Mouse (Mus musculus) splenic B cell, adult 2 months (primary cell): ENCODE data around the gene Gss.
"Not testable (repeated sequence)": the region's sequence is repeated elsewhere in the genome, so short reads cannot be mapped to it uniquely, and the experiment has no call there.

ENCODE experiments used
- DNase-seq: peaks from one replicate; pipeline ENCODE4 v3.0.0-alpha.2; 2011; ENCODE audit warnings: low read depth, low spot score
- H3K27me3 ChIP-seq: 2 replicates; pipeline ENCODE4 v1.6.1; 2012; ENCODE audit warnings: mild to moderate bottlenecking, low read length, moderate library complexity, mixed read lengths; ENCODE audit not compliant: control insufficient read depth, poor library complexity, insufficient read depth, severe bottlenecking
- H3K36me3 ChIP-seq: 2 replicates; pipeline ENCODE4 v1.6.1; 2012; ENCODE audit warnings: mild to moderate bottlenecking, low read length, moderate library complexity, mixed read lengths; ENCODE audit not compliant: control insufficient read depth, poor library complexity, insufficient read depth, severe bottlenecking

The Gss gene

DNA sequence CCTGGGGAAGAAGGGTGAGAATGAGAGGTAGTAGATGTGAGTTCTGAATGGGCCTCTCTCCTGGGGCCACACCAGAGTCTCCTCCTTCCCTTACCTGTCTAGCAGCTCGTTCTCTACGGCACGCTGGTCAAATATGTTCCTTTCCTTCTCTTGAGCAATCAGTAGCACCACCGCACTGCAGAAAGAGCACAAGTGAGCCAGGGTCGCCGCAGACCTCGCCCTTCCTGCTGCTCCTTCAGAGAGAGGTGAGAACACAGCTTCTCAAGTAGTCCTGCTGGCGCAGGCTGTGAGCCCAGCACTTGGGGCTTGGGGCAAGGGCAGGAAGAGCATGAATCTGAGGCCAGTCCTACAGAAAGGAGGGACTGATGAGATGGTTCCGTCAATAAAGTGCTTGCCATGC, 19.6 kb downstream of the Gss start:
- no peaks in the 10 kb centered on the region for H3K27me3 ChIP-seq
- H3K36me3 ChIP-seq: no peaks in the 10 kb centered on the region
- DNase-seq: no peak

DNA sequence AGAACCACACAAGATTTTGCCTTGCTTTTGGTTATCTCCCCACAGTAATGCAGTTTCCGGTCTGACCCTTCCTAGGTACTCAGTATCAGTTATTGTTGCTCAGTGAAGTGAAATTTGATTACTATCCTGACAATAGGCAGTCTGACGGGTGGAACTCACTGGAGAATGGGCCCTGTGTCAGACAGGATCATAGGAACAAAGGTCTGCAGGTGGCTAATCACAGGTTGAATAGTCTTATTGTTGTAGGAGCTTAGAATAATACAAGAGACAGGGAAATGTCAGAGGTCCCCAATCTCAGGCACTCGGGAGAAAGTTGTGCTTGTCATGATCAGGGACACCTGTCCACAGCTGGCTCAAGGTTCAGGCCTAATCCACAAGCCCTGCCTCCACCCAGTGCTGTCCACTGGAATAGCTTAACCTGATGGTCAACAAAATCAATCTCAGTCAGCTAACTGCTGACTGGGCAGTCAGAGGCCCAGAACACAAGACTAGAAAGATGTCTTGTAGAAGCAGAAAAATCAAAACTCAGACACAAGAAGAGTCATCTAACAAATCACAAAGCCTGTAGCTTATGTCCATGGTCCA, 23.3 kb downstream of the Gss start:
- H3K36me3 ChIP-seq: peaks cover 3% of the 10 kb centered on the region; the same call in 1 of the 2 replicates

DNA sequence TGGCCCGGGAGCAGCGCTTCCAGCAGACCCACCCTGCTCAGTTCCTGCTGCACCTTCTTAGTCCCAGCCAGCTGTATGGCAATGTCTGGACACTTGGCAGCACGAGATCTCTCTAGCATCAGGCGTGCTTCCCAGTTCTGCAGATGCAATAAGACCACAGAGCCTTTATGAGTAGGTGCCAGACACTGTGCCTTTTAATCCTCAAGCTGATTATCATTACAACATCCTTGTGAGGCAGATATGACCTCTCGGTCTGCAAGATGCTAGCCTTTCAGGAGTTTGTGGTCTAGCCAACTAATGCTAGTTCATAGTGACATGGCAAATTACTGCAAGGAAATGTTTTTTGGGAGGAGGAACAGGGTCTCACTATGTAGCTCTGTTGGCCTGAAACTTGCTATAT, 24.9 kb downstream of the Gss start:
- Histone ChIP-seq H3K27me3 (no peaks in the 10 kb centered on the region), H3K36me3 (peaks cover 3% of the 10 kb centered on the region; the same call in 1 of the 2 replicates)
- DNase-seq: no peak

More for the DNA sequence above, 23.3 kb downstream of the Gss start:
- DNase-seq: no peak
- H3K27me3 ChIP-seq: no peaks in the 10 kb centered on the region

DNA sequence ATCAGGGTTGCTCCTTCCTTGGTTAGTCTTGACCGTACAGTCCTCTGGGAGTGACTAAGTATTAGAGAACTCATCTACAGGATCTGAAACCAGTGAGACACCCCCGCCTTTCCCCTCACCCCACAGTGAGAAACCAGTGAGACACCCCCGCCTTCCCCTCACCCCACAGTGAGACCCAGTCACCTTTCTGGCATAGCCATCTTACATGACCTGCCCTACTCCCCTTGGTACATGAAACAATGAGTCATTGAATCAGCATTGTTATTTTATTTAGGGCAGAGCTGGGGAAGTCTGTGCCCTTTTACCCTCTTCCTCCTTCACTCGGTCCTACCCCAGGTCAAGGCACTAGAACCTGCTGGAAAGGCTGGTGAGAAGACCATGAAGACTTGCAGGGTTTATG, 29.7 kb downstream of the Gss start:
- no peaks in the 10 kb centered on the region for H3K27me3 ChIP-seq
- DNase-seq: no peak
- H3K36me3 ChIP-seq: peaks cover 3% of the 10 kb centered on the region; the same call in 1 of the 2 replicates

DNA sequence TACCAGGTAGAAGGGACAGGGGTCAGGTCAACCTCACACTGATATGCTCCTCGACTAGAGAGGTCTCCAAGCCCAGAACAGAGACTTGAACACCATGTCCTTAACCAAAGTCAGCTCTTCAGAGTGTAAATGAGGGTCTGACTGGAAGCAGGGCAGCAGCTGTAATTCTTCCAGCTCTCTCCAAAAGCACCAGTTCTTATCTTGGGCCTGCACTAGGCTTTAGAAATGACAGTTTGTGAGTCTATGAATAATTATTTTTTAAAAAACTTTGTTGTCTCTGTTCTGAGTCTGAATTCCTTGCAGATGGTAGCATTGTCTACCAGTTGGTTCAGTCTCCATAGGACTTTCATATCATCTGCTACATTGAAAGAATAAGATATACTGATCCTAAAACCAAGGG, 30.4 kb downstream of the Gss start:
- no peaks in the 10 kb centered on the region for H3K27me3 ChIP-seq
- peaks cover 1% of the 10 kb centered on the region; the same call in 1 of the 2 replicates for H3K36me3 ChIP-seq
- DNase-seq: no peak

DNA sequence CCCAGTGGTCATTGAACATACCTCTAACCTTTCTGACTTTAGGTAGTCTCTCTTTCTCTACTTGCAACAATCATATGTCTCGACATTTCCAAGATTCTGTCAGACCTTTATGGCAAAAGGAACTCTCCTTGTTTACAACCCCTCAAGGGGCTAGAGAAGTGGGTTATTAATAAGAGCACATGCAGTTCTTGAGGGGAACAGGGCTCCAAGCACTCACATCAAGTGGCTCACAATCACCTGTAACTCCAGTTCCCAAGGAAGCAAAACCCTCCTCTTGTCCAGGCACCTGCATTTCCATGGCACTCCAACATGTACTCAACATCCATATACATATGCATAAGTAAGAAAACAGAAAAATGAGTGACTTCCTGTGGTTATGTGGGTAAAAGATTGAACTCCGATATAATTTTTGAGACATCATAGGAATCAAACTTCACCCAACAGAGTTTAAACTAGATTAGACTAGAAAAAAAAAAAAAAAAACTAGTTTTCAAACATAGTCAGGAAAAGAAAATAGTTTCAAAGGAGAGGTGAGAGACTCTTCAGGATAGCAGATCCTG, 38.1 kb downstream of the Gss start:
- Histone ChIP-seq H3K27me3 (no peaks in the 10 kb centered on the region), H3K36me3 (no peaks in the 10 kb centered on the region)
- no peak for DNase-seq

DNA sequence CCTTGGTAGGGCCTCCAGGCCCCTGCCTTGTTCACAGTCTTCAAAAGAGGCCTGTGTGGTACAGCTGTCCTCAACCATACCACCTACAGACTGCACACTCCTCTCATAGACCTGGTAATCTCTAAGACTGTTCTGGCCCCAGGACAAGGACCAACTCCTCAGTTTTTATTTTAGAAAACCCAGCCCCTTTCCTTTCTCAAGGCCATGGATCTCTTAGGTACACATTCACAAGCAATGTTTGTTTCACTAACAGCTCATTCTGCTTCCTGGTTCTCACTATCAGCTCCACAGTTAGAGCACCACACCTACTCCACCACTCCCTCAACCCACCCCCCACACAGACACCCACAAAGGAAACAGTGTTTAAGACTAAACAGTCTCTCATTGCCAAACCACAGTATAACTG, 39.7 kb downstream of the Gss start:
- Histone ChIP-seq H3K27me3 (no peaks in the 10 kb centered on the region), H3K36me3 (no peaks in the 10 kb centered on the region)
- no peak for DNase-seq

DNA sequence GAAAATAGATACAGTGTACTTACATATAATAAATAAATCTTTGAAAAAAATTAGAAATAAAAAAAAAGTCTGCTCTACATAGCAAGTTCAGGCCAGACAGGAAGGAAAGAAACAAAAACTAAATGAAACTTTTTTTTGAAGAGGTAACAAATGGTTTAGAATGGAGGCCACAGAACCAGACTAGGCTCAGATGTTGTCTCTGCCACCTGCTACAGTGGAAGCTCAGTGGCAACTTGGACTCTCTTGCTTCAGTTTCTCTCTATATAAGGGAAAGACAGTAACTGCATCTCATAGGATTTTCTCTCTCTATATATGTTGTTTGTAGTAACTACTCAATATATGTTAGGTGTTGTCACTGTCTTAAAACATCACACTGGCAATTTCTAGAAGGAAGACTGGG, 40.3 kb downstream of the Gss start:
- DNase-seq: no peak
- H3K27me3 ChIP-seq: no peaks in the 10 kb centered on the region
- H3K36me3 ChIP-seq: no peaks in the 10 kb centered on the region

DNA sequence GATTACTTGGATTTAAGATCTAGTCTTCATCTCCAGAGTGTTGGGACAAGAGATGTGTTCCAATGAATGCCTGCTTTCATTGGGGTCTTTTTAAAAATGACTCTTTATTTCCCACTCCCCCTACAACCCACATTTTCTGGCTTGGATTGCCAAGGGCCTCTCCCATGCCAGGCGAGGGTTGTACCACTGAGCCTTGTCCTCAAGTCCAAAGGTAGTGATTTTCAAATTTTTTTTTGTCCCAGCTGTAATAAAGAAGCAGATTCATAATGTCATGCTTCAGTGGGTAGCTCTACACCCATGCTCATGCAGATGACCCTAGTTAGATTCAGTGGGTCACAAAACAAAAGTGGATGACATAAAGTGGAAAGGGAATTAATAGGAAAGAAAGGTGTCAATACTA, 45.7 kb downstream of the Gss start:
- no peaks in the 10 kb centered on the region for H3K27me3 ChIP-seq
- no peaks in the 10 kb centered on the region for H3K36me3 ChIP-seq
- no peak for DNase-seq

DNA sequence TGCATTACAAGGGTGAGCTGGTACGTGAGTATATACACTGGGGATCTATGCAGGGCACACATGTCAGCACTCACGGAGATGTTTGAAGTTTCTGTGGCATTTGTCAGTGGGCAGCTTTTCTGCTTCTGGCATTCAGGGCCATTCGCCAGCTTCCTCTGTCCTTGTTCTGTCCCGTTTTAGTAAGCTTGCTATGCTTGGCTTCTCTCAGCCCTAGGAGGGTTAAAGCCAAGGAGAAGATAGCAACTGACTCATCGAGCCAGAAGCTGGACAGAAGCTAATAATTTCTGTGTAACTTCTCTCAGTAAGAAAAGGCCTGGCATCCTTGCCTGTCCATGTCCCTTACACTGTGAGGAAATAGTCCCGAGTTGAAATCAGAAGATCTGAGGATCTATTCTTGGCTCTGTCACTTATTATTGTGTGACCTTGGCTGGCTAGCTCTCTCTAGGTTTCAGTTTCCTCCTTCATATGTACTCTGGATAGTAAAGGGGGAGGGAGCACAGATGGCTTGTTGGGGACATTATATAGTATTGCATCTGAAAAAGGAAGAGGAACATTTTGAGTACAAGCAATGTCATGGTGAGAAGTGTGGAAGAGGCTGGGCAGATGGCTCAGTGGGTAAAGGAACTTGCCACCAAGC, 51.7 kb downstream of the Gss start:
- H3K27me3 ChIP-seq: no peaks in the 10 kb centered on the region
- H3K36me3 ChIP-seq: no peaks in the 10 kb centered on the region
- DNase-seq: peak; percentile 28

DNA sequence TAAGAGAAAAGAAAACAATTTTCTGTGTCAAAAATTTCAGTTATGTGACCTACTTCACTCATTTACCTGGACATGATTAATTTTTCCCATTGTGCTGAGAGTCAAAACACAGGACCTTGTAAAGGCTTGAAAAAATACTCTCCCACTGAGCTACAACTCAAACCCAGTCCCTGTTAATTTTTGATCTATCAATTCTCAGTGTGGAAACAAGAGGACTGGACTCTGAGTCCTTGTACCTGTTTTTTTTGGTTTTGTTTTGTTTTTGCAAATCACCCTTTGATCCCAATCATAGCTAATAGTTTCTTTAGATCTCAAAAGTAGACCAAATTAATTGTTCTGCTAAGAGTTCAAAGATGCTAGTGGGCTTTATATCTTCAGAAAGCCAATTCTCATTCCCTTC, 52.9 kb downstream of the Gss start:
- DNase-seq: no peak
- H3K27me3 ChIP-seq: no peaks in the 10 kb centered on the region
- H3K36me3 ChIP-seq: no peaks in the 10 kb centered on the region

DNA sequence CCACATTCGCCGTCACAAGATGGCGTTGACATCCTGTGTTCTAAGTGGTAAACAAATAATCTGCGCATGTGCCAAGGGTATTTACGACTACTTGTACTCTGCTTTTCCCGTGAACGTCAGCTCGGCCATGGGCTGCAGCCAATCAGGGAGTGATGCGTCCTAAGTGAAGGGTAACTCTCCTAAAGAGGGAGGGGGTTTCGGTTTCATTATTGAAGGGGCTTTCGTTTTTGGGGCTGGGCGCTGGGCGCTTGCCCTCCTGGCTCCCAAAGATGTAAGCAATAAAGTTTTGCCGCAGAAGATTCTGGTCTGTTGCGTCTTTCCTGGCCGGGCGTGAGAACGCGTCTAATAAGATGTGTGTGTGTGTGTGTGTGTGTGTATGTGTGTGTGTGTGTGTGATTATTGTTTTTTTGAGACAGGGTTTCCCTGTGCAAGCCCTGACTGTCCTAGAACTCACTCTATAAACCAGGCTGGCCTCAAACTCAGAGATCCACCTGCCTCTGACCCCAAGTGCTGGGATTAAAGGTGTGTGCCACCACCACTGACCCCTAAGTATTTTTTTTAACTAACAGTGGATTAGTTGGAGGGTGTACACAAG, 54.0 kb downstream of the Gss start:
- DNase-seq, H3K27me3 ChIP-seq, H3K36me3 ChIP-seq: not testable (repeated sequence)

DNA sequence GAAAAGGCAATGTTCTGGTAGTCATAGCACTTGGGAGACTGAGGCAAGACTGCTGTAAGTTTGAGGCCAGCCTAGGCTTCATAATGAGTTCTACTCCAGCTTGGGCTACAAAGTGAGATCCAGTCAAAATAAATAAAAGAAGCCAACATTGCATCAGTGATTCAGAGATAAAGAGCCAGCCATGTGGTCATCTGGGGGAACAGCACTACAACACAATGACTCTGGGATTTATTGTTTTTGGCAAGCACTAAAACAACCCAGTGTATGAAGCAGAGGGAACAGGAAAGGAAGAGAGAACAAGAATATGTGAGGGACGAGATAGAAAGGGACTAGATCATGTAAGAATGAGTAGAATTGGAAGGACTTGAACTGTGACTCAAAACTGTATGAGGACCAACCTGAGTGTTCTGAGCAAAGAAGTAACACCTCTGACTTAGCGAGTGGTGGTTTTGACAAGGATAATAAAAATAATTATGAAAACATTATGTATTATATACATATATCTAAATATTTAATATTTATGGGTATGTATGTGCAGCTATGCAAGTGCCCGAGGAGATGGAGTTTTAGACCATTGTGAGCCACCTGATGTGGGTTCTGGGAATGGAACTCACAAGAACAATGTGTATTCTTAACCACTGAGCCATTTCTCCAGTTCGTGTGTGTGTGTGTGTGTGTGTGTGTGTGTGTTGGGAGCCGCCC, 54.7 kb downstream of the Gss start:
- Histone ChIP-seq H3K27me3 (no peaks in the 10 kb centered on the region), H3K36me3 (no peaks in the 10 kb centered on the region)
- peak; percentile 68 for DNase-seq

DNA sequence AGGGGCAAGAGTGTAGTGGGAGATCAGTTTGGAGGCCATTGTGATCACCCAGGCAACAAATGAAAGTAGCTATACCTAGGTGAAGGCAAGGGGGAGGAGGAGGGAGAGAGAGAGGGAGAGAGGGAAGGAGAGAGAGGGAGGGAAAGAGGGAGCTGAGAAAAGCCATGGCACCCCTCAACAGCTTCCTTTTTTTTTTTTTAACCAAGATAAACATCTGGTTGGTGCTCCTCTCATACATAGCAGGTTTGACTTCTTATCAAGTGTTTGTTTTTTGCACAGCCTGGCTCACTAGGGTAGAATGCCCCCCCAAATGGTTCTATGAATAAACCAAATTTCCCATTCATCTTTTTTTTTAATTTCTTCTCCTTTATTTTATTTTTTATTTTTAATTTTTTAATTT, 56.3 kb downstream of the Gss start:
- DNase-seq: no peak
- Histone ChIP-seq H3K36me3 (no peaks in the 10 kb centered on the region), H3K27me3 (no peaks in the 10 kb centered on the region)

DNA sequence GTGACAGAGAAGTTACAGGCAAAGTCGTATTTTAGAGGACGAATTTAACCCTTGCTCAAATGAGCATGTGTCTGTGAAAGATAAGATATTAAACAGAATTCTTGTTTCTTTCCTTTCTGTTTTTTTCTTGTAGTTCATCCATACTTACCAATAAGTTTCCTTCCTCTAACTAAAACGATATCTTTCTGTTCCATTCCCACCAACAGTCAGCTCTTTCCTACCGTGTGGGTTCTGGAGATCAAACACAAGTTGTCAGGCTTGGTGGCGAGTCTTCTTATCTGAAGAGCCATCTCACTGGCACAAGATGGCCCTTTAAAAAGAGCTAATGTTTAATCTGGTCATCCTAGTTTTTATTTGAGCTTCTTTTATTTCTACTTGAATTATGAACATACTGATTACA, 65.2 kb downstream of the Gss start:
- DNase-seq: no peak
- H3K36me3 ChIP-seq: no peaks in the 10 kb centered on the region
- no peaks in the 10 kb centered on the region for H3K27me3 ChIP-seq
